In genomic region chr14:32812429-32812828, GRCm38 (mm10) we compare ENCODE assay signal across 28 mouse cellular contexts. TPM values are rescaled to one million over a fixed set of nuclear protein-coding genes. Genes with fewer than 3 reads are reported as not detected.
"Had no signal": no experiment of that assay in that cellular context is flagged by ENCODE, and none has a peak within 500 bp of the region (broad histone marks: within the 10 kb centered on the region; RNA-seq: fewer than 3 reads in every experiment).

No protein-coding gene starts in this region.

- ATAC-seq: liver, embryonic 12.5 days had no signal

- DNase-seq: kidney, adult 8-10 months; kidney, postnatal 10 days; kidney, postnatal 36 days; liver; lung, adult 18-20 months; lung, postnatal 10 days; lung, postnatal 36 days; midbrain, embryonic 14.5 days; right cerebral cortex, postnatal 4 days; thymus, postnatal 25 days had no signal

- H3K4me3 ChIP-seq: kidney, embryonic 15.5 days; limb, embryonic 10.5 days; limb, embryonic 13.5 days; liver, embryonic 12.5 days; liver, embryonic 15.5 days; lung, embryonic 15.5 days had no signal

- H3K36me3 ChIP-seq: kidney, embryonic 15.5 days; limb, embryonic 10.5 days; limb, embryonic 13.5 days; liver, embryonic 12.5 days; liver, embryonic 15.5 days; lung, embryonic 15.5 days had no signal

- H3K4me1 ChIP-seq: kidney, embryonic 15.5 days; limb, embryonic 10.5 days; liver, embryonic 12.5 days; liver, embryonic 15.5 days had no signal

- H3K9me3 ChIP-seq: kidney, embryonic 15.5 days; limb, embryonic 10.5 days; limb, embryonic 13.5 days; liver, embryonic 12.5 days; liver, embryonic 15.5 days; lung, embryonic 15.5 days had no signal

- H3K27ac ChIP-seq: kidney, embryonic 15.5 days; limb, embryonic 10.5 days; limb, embryonic 13.5 days; liver, embryonic 12.5 days; liver, embryonic 15.5 days; lung, embryonic 15.5 days; stomach, postnatal 0 days had no signal

- H3K27me3 ChIP-seq: kidney, embryonic 15.5 days; liver, embryonic 12.5 days; liver, embryonic 15.5 days; lung, embryonic 15.5 days had no signal

RNA-seq across cellular contexts. Expression of gene Fam170b, which starts 21.3 kb away (rescaled TPM):
- total RNA-seq: layer of hippocampus, adult 18-20 months; layer of hippocampus, postnatal 14 days; left cerebral cortex, adult 18-20 months; left cerebral cortex, postnatal 25 days; megakaryocyte-erythroid progenitor cell, adult 5-6 weeks; midbrain, postnatal 0 days had no signal
- polyA plus RNA-seq: limb, embryonic 13.5 days; liver, embryonic 12.5 days; midbrain, embryonic 11.5 days; midbrain, embryonic 14.5 days; midbrain, postnatal 0 days; neural tube, embryonic 11.5 days; neural tube, embryonic 14.5 days; stomach, postnatal 0 days; thymus, postnatal 0 days; urinary bladder, adult 2 months had no signal

RNA-seq across cellular contexts. Expression of gene Tmem273, which starts 26.7 kb away (rescaled TPM):
- total RNA-seq: megakaryocyte-erythroid progenitor cell, adult 5-6 weeks had no signal

RNA-seq across cellular contexts. Expression of gene Vstm4, which starts 44.1 kb away (rescaled TPM):
- total RNA-seq: megakaryocyte-erythroid progenitor cell, adult 5-6 weeks had no signal
